Mouse (Mus musculus): ENCODE data around the gene Edn1. TPM values are rescaled to one million over a fixed set of nuclear protein-coding genes. Genes with fewer than 3 reads are reported as not detected.

Gene Edn1
- polyA plus RNA-seq, 1 experiment from 2014 or later, result 5.7 TPM

GRCm38 (mm10) chr13:42286768-42287167 is 14.5 kb upstream of the Edn1 start:
- H3K36me3 ChIP-seq (ENCODE audit: control insufficient read depth, insufficient read depth, low read length), result no peaks in the 10 kb centered on the region
- WGBS, result 66% methylated on average over 4 of the region's 4 CpGs
- ATAC-seq, result peak; percentile 64

GRCm38 (mm10) chr13:42292593-42292992 is 8.7 kb upstream of the Edn1 start:
- Histone ChIP-seq H3K9me3 (ENCODE audit: control insufficient read depth, low read length) (no peaks in the 10 kb centered on the region), H3K4me3 (ENCODE audit: low read length) (no peak overlapping the region), H3K4me1 (ENCODE audit: control insufficient read depth, insufficient read depth, low read length) (no peaks in the 10 kb centered on the region), H3K27me3 (replicated peaks; ENCODE audit: control insufficient read depth, insufficient read depth, low read length) (no peaks in the 10 kb centered on the region), H3K27ac (ENCODE audit: low read length) (no peak overlapping the region), H3K9ac (ENCODE audit: low read depth, low read length) (no peak overlapping the region), H3K36me3 (ENCODE audit: control insufficient read depth, insufficient read depth, low read length) (no peaks in the 10 kb centered on the region), H3K4me2 (ENCODE audit: low read depth, low read length) (no peak overlapping the region)
- WGBS, result 68% methylated on average over 5 of the region's 5 CpGs
- ATAC-seq, result no peak

More at GRCm38 (mm10) chr13:42286768-42287167, 14.5 kb upstream of the Edn1 start:
- Histone ChIP-seq H3K9ac (ENCODE audit: low read depth, low read length) (no peak overlapping the region), H3K27ac (ENCODE audit: low read length) (no peak overlapping the region), H3K27me3 (replicated peaks; ENCODE audit: control insufficient read depth, insufficient read depth, low read length) (no peaks in the 10 kb centered on the region), H3K4me3 (ENCODE audit: low read length) (no peak overlapping the region), H3K9me3 (ENCODE audit: control insufficient read depth, low read length) (no peaks in the 10 kb centered on the region), H3K4me1 (ENCODE audit: control insufficient read depth, insufficient read depth, low read length) (no peaks in the 10 kb centered on the region), H3K4me2 (ENCODE audit: low read depth, low read length) (no peak overlapping the region)

DNA sequence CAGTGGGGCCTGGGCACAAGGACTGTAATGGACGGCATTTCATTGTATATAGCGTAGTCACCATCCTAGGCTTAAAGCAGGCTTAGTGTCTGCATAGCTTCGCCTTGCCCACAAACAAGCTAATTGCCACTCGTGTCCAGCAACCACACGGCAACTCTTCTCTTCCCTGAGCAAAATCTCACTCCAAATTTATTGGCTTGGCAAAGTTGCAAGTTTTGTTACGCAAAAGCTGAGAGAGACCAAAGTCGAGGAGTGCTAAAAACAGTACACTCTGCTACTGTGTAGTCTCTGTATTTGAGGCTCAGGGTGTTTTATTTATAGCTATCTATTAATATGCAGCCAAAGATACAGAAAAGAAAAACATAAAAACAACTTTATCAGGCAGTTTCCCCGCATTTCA is 3.0 kb upstream of the Edn1 start:
- H3K4me2 ChIP-seq (ENCODE audit: low read depth, low read length), result no peak overlapping the region
- H3K4me1 ChIP-seq (ENCODE audit: control insufficient read depth, insufficient read depth, low read length), result peaks cover 8% of the 10 kb centered on the region; the same call in 1 of the 2 replicates
- H3K9ac ChIP-seq (ENCODE audit: low read depth, low read length), result no peak overlapping the region
- WGBS, result 62% methylated on average over 8 of the region's 8 CpGs
- H3K36me3 ChIP-seq (ENCODE audit: control insufficient read depth, insufficient read depth, low read length), result no peaks in the 10 kb centered on the region
- H3K27ac ChIP-seq (ENCODE audit: low read length), result no peak overlapping the region
- no peak for ATAC-seq
- 0 out of 2 replicates have a peak, but pooled peaks cover 4% of the 10 kb centered on the region for H3K27me3 ChIP-seq (replicated peaks; ENCODE audit: control insufficient read depth, insufficient read depth, low read length)
- no peak overlapping the region for H3K4me3 ChIP-seq (ENCODE audit: low read length)
- H3K9me3 ChIP-seq (ENCODE audit: control insufficient read depth, low read length), result no peaks in the 10 kb centered on the region

- no peak overlapping the region for H3K27ac ChIP-seq (ENCODE audit: low read length)
Measured at GRCm38 (mm10) chr13:42298766-42299165, 2.5 kb upstream of the Edn1 start.

DNA sequence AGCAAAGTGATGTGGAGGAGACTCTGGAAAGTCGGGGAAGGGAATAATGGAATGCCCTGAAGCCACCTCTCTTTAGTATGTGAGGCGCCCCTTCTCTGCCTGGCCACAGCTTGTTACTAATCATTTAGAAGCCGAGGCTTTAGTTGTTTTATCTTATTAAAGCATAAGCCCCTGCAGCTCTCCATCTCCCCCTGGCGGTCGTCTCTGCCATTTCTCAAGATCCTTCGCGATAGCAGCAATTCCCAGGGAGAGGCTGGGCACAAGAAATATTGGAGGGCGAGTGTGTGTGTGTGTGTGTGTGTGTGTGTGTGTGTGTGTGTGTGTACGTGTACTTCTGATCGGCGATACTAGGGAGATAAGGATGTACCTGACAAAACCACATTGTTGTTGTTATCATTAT is 709 bp upstream of the Edn1 start:
- Histone ChIP-seq H3K4me3 (ENCODE audit: low read length) (peak overlapping the region; percentile 52), H3K4me1 (ENCODE audit: control insufficient read depth, insufficient read depth, low read length) (peaks cover 13% of the 10 kb centered on the region; the same call in 1 of the 2 replicates), H3K4me2 (ENCODE audit: low read depth, low read length) (peak overlapping the region; percentile 63), H3K36me3 (ENCODE audit: control insufficient read depth, insufficient read depth, low read length) (no peaks in the 10 kb centered on the region), H3K9ac (ENCODE audit: low read depth, low read length) (no peak overlapping the region), H3K27ac (ENCODE audit: low read length) (no peak overlapping the region), H3K27me3 (replicated peaks; ENCODE audit: control insufficient read depth, insufficient read depth, low read length) (0 out of 2 replicates have a peak, but pooled peaks cover 4% of the 10 kb centered on the region), H3K9me3 (ENCODE audit: control insufficient read depth, low read length) (no peaks in the 10 kb centered on the region)
- peak; percentile 36; the same call in 1 of the 2 replicates for ATAC-seq
- 8% methylated on average over 11 of the region's 11 CpGs for WGBS

More at GRCm38 (mm10) chr13:42298766-42299165, 2.5 kb upstream of the Edn1 start:
- H3K9me3 ChIP-seq (ENCODE audit: control insufficient read depth, low read length), result no peaks in the 10 kb centered on the region
- 0 out of 2 replicates have a peak, but pooled peaks cover 4% of the 10 kb centered on the region for H3K27me3 ChIP-seq (replicated peaks; ENCODE audit: control insufficient read depth, insufficient read depth, low read length)
- H3K9ac ChIP-seq (ENCODE audit: low read depth, low read length), result no peak overlapping the region
- H3K4me1 ChIP-seq (ENCODE audit: control insufficient read depth, insufficient read depth, low read length), result peaks cover 8% of the 10 kb centered on the region; the same call in 1 of the 2 replicates
- no peaks in the 10 kb centered on the region for H3K36me3 ChIP-seq (ENCODE audit: control insufficient read depth, insufficient read depth, low read length)
- ATAC-seq, result no peak
- no peak overlapping the region for H3K4me2 ChIP-seq (ENCODE audit: low read depth, low read length)
- no peak overlapping the region for H3K4me3 ChIP-seq (ENCODE audit: low read length)

- ATAC-seq, result no peak
Measured at GRCm38 (mm10) chr13:42301961-42302861, 935 bp downstream of the Edn1 start.

DNA sequence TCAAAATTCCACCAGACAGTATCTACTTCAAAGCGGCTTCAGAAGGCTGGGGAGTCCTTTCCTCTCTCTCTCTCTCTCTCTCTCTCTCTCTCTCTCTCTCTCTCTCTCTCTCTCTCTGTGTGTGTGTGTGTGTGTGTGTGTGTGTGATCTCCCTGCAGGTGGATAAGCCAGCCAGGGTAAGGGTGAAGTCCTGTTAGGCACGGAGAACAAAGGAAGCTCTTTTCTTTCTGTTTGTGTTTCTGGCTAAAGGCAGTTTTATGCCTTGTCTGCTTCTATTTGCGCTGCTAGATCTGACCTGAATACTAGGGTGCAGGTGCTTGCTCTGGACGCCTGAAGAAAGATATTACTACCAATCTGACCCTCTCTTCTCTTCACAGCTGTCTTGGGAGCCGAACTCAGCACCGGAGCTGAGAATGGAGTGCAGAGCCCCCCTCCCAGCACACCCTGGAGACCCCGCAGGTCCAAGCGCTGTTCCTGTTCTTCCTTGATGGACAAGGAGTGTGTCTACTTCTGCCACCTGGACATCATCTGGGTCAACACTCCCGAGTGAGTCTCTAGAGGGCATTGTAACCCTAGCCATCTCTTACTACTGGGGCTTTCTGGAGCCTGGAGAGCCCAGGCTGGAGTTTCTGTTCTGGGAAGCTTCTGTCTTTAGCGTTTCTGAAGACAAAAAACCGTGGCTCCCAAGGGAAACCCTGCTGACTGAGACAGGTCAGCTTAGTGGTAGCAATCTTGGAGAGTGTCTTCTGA is 2.1 kb downstream of the Edn1 start:
- Histone ChIP-seq H3K9ac (ENCODE audit: low read depth, low read length) (peak overlapping the region; percentile 41; the same call in 1 of the 2 replicates), H3K27ac (ENCODE audit: low read length) (no peak overlapping the region), H3K36me3 (ENCODE audit: control insufficient read depth, insufficient read depth, low read length) (no peaks in the 10 kb centered on the region), H3K4me1 (ENCODE audit: control insufficient read depth, insufficient read depth, low read length) (peaks cover 20% of the 10 kb centered on the region), H3K4me3 (ENCODE audit: low read length) (peak overlapping the region; percentile 52), H3K9me3 (ENCODE audit: control insufficient read depth, low read length) (no peaks in the 10 kb centered on the region), H3K27me3 (replicated peaks; ENCODE audit: control insufficient read depth, insufficient read depth, low read length) (0 out of 2 replicates have a peak, but pooled peaks cover 4% of the 10 kb centered on the region), H3K4me2 (ENCODE audit: low read depth, low read length) (peak overlapping the region; percentile 63)
- ATAC-seq, result peak; percentile 57
- WGBS, result 30% methylated on average over 11 of the region's 11 CpGs

More at GRCm38 (mm10) chr13:42301961-42302861, 935 bp downstream of the Edn1 start:
- 0 out of 2 replicates have a peak, but pooled peaks cover 4% of the 10 kb centered on the region for H3K27me3 ChIP-seq (replicated peaks; ENCODE audit: control insufficient read depth, insufficient read depth, low read length)
- H3K4me2 ChIP-seq (ENCODE audit: low read depth, low read length), result peak overlapping the region; percentile 63
- peaks cover 18% of the 10 kb centered on the region for H3K4me1 ChIP-seq (ENCODE audit: control insufficient read depth, insufficient read depth, low read length)
- no peaks in the 10 kb centered on the region for H3K9me3 ChIP-seq (ENCODE audit: control insufficient read depth, low read length)
- peak overlapping the region; percentile 49; the same call in 1 of the 2 replicates for H3K9ac ChIP-seq (ENCODE audit: low read depth, low read length)
- H3K36me3 ChIP-seq (ENCODE audit: control insufficient read depth, insufficient read depth, low read length), result no peaks in the 10 kb centered on the region
- no peak overlapping the region for H3K27ac ChIP-seq (ENCODE audit: low read length)
- WGBS, result 18% methylated on average over 27 of the region's 27 CpGs
- H3K4me3 ChIP-seq (ENCODE audit: low read length), result peak overlapping the region; percentile 52

- Histone ChIP-seq H3K27me3 (replicated peaks; ENCODE audit: control insufficient read depth, insufficient read depth, low read length) (0 out of 2 replicates have a peak, but pooled peaks cover 4% of the 10 kb centered on the region), H3K4me2 (ENCODE audit: low read depth, low read length) (peak overlapping the region; percentile 63; the same call in 1 of the 2 replicates), H3K4me1 (ENCODE audit: control insufficient read depth, insufficient read depth, low read length) (peaks cover 17% of the 10 kb centered on the region), H3K9ac (ENCODE audit: low read depth, low read length) (peak overlapping the region; percentile 27; the same call in 1 of the 2 replicates), H3K4me3 (ENCODE audit: low read length) (0 out of 2 replicates have a peak overlapping the region, but pooled peaks have one; percentile 52), H3K9me3 (ENCODE audit: control insufficient read depth, low read length) (no peaks in the 10 kb centered on the region), H3K36me3 (ENCODE audit: control insufficient read depth, insufficient read depth, low read length) (no peaks in the 10 kb centered on the region), H3K27ac (ENCODE audit: low read length) (no peak overlapping the region)
- no peak for ATAC-seq
- 61% methylated on average over 8 of the region's 8 CpGs for whole genome bisulfite sequencing
Measured at GRCm38 (mm10) chr13:42304139-42304538, 2.9 kb downstream of the Edn1 start.
